In the genomic region with DNA sequence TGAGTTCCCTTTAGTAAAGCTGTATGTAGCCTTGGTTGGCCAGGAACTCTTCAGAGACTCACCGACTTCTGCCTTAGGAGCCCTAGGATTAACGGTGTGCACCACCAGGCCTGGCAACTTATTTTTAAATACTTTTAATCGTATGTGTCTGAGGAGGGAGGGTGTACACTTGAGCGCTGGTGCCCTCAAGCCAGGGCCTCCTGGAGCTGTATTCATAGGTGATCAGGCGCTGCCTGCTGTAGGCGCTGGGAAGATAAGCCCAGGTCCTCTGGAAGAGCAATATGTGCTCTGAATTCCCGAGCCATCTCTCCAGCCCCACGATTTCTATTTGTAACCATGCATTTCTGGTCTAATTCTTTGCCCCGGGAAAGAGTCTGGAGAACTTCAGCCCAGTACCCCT, we compare ENCODE assay signal across 13 mouse cellular contexts. TPM values are rescaled to one million over a fixed set of nuclear protein-coding genes. Genes with fewer than 3 reads are reported as not detected.
DNase-seq lines count a peak whose midpoint lies in the region; ATAC-seq and TF ChIP-seq lines count a peak whose summit lies in the region.
"Had no signal": no experiment of that assay in that cellular context is flagged by ENCODE, and none has a peak within 500 bp of the region (broad histone marks: within the 10 kb centered on the region; RNA-seq: fewer than 3 reads in every experiment).

No protein-coding gene starts in this region.

- no peak for TF ChIP-seq CTCF in liver, postnatal 0 days (IDR thresholded peaks at IDR 0.05; ENCODE audit: low read depth)
- TF ChIP-seq CTCF in left cerebral cortex, adult 2 months (IDR thresholded peaks at IDR 0.05) = no peak

- H3K4me2 ChIP-seq in forebrain, embryonic 14.5 days (ENCODE audit: low read length) = no peak overlapping the region
- H3K4me2 ChIP-seq in forebrain, embryonic 11.5 days (ENCODE audit: low read depth, low read length, severe bottlenecking) = no peak overlapping the region
- H3K4me2 ChIP-seq in kidney, embryonic 15.5 days = no peak overlapping the region
- peak overlapping the region; percentile 41 for H3K4me2 ChIP-seq in liver, postnatal 0 days (ENCODE audit: low read depth, low read length)

- peaks cover 73% of the 10 kb centered on the region for H3K36me3 ChIP-seq in forebrain, embryonic 14.5 days (ENCODE audit: control insufficient read depth, insufficient read depth, low read length)
- peaks cover 4% of the 10 kb centered on the region; the same call in 1 of the 2 replicates for H3K36me3 ChIP-seq in forebrain, embryonic 11.5 days (ENCODE audit: control insufficient read depth, insufficient read depth, low read length)
- peaks cover 76% of the 10 kb centered on the region for H3K36me3 ChIP-seq in kidney, embryonic 15.5 days
- H3K36me3 ChIP-seq in erythroblast, embryonic 14.5 days (ENCODE audit: control insufficient read depth) = peaks cover 64% of the 10 kb centered on the region
- peaks cover 41% of the 10 kb centered on the region for H3K36me3 ChIP-seq in liver, postnatal 0 days (replicated peaks; ENCODE audit: insufficient read depth, low read length)

- intact Hi-C loops in left cerebral cortex, adult 2 months (cut with DNase I) = no loop called here

- 43% methylated on average over 9 of the region's 9 CpGs for WGBS in forebrain, embryonic 14.5 days
- whole genome bisulfite sequencing in forebrain, embryonic 11.5 days = 52% methylated on average over 9 of the region's 9 CpGs
- 50% methylated on average over 9 of the region's 9 CpGs for WGBS in kidney, embryonic 15.5 days
- 35% methylated on average over 9 of the region's 9 CpGs for WGBS in liver, postnatal 0 days (ENCODE audit: insufficient replicate concordance)

- no peak for DNase-seq in forebrain, embryonic 14.5 days (ENCODE audit: low spot score)
- no peak for DNase-seq in forebrain, embryonic 11.5 days (ENCODE audit: low spot score)
- DNase-seq in kidney, postnatal 14 days = no peak
- DNase-seq in liver, postnatal 0 days = no peak
- DNase-seq in left cerebral cortex, adult 2 months (ENCODE audit: extremely low spot score in 1 of 2, low spot score in 2 of 2) = no peak
- DNase-seq in layer of hippocampus, adult 9-10 months (ENCODE audit: low spot score) = no peak
- DNase-seq: embryo, embryonic 11 days; layer of hippocampus, postnatal 36 days; thymus, adult 18-20 months had no signal

- no peak overlapping the region for H3K9ac ChIP-seq in forebrain, embryonic 14.5 days (ENCODE audit: low read length)
- no peak overlapping the region for H3K9ac ChIP-seq in forebrain, embryonic 11.5 days (ENCODE audit: low read length)
- H3K9ac ChIP-seq in kidney, embryonic 15.5 days = no peak overlapping the region
- peak overlapping the region; percentile 22; the same call in 1 of the 2 replicates for H3K9ac ChIP-seq in liver, postnatal 0 days (replicated peaks)

- no peaks in the 10 kb centered on the region for H3K27me3 ChIP-seq in forebrain, embryonic 14.5 days (replicated peaks; ENCODE audit: control insufficient read depth, insufficient read depth, low read length)
- no peaks in the 10 kb centered on the region for H3K27me3 ChIP-seq in forebrain, embryonic 11.5 days (ENCODE audit: control insufficient read depth, insufficient read depth, low read length)
- H3K27me3 ChIP-seq in kidney, embryonic 15.5 days = no peaks in the 10 kb centered on the region
- H3K27me3 ChIP-seq in erythroblast, embryonic 14.5 days (ENCODE audit: control insufficient read depth) = no peaks in the 10 kb centered on the region
- H3K27me3 ChIP-seq in liver, postnatal 0 days (ENCODE audit: insufficient read depth, low read length) = no peaks in the 10 kb centered on the region

- no peak overlapping the region for H3K4me3 ChIP-seq in forebrain, embryonic 14.5 days (ENCODE audit: low read depth, low read length)
- no peak overlapping the region for H3K4me3 ChIP-seq in forebrain, embryonic 11.5 days (ENCODE audit: low read depth, low read length)
- no peak overlapping the region for H3K4me3 ChIP-seq in kidney, embryonic 15.5 days (replicated peaks)
- peak overlapping the region; percentile 4 for H3K4me3 ChIP-seq in erythroblast, embryonic 14.5 days (replicated peaks)
- H3K4me3 ChIP-seq in liver, postnatal 0 days (ENCODE audit: low read depth, low read length) = no peak overlapping the region
- H3K4me3 ChIP-seq in left cerebral cortex, adult 2 months = no peak overlapping the region

- H3K27ac ChIP-seq in forebrain, embryonic 14.5 days (ENCODE audit: low read depth, low read length) = 0 out of 2 replicates have a peak overlapping the region, but pooled peaks have one; percentile 14
- H3K27ac ChIP-seq in forebrain, embryonic 11.5 days (ENCODE audit: low read depth, low read length) = no peak overlapping the region
- H3K27ac ChIP-seq in kidney, embryonic 15.5 days = peak overlapping the region; percentile 76
- H3K27ac ChIP-seq in liver, postnatal 0 days (ENCODE audit: low read depth) = peak overlapping the region; percentile 82
- no peak overlapping the region; the same call in 1 of the 2 replicates for H3K27ac ChIP-seq in left cerebral cortex, adult 2 months

- no peak for TF ChIP-seq EP300 in liver, postnatal 0 days (IDR thresholded peaks at IDR 0.05; ENCODE audit: low read depth)

- H3K4me1 ChIP-seq in forebrain, embryonic 14.5 days (ENCODE audit: control insufficient read depth, insufficient read depth, low read length) = 0 out of 2 replicates have a peak, but pooled peaks cover 3% of the 10 kb centered on the region
- H3K4me1 ChIP-seq in forebrain, embryonic 11.5 days (replicated peaks; ENCODE audit: control insufficient read depth, insufficient read depth, low read length) = no peaks in the 10 kb centered on the region
- peaks cover 11% of the 10 kb centered on the region; the same call in 1 of the 2 replicates for H3K4me1 ChIP-seq in kidney, embryonic 15.5 days
- peaks cover 56% of the 10 kb centered on the region for H3K4me1 ChIP-seq in erythroblast, embryonic 14.5 days (ENCODE audit: control insufficient read depth)
- H3K4me1 ChIP-seq in liver, postnatal 0 days (ENCODE audit: insufficient read depth) = peaks cover 16% of the 10 kb centered on the region

- H3K9me3 ChIP-seq in forebrain, embryonic 14.5 days (replicated peaks; ENCODE audit: control insufficient read depth, low read length) = no peaks in the 10 kb centered on the region
- no peaks in the 10 kb centered on the region for H3K9me3 ChIP-seq in forebrain, embryonic 11.5 days (ENCODE audit: control insufficient read depth, low read length)
- no peaks in the 10 kb centered on the region for H3K9me3 ChIP-seq in kidney, embryonic 15.5 days (replicated peaks)
- H3K9me3 ChIP-seq in erythroblast, embryonic 14.5 days (ENCODE audit: control insufficient read depth, low read length) = no peaks in the 10 kb centered on the region
- H3K9me3 ChIP-seq in liver, postnatal 0 days (ENCODE audit: low read length) = no peaks in the 10 kb centered on the region

- ATAC-seq in forebrain, embryonic 14.5 days = no peak
- ATAC-seq in forebrain, embryonic 11.5 days (replicated peaks; ENCODE audit: low FRiP score) = no peak
- ATAC-seq in kidney, embryonic 15.5 days (replicated peaks; ENCODE audit: low FRiP score) = no peak
- peak; percentile 52 for ATAC-seq in liver, postnatal 0 days

RNA-seq across cellular contexts. Expression of a gene that starts 16.2 kb away (rescaled TPM):
- polyA plus RNA-seq in forebrain, embryonic 14.5 days (2014; fragmentation: Nextera tagmentation; extraction: Ambion mirVana) = 255 and 273 TPM in 2 replicates
- 133 and 149 TPM in 2 replicates for polyA plus RNA-seq in forebrain, embryonic 11.5 days (2014; fragmentation: Nextera tagmentation; extraction: Ambion mirVana)
- 102 and 105 TPM in 2 replicates for polyA plus RNA-seq in kidney, embryonic 15.5 days (2015; fragmentation: Nextera tagmentation; extraction: Ambion mirVana)
- polyA plus RNA-seq in erythroblast, embryonic 14.5 days (2012) = 4.4 and 5.8 TPM in 2 replicates
- 31.2 and 32.5 TPM in 2 replicates for polyA plus RNA-seq in liver, postnatal 0 days (2015; fragmentation: Nextera tagmentation; extraction: Ambion mirVana)
- total RNA-seq in left cerebral cortex, adult 2 months (2021) = 100 to 1,000 TPM; 144 to 161 TPM

RNA-seq across cellular contexts. Expression of a gene that starts 31.7 kb away (rescaled TPM):
- polyA plus RNA-seq in forebrain, embryonic 14.5 days (2014; fragmentation: Nextera tagmentation; extraction: Ambion mirVana) = 29.1 and 36.3 TPM in 2 replicates
- 39.3 and 41.5 TPM in 2 replicates for polyA plus RNA-seq in forebrain, embryonic 11.5 days (2014; fragmentation: Nextera tagmentation; extraction: Ambion mirVana)
- polyA plus RNA-seq in kidney, embryonic 15.5 days (2015; fragmentation: Nextera tagmentation; extraction: Ambion mirVana) = 42.0 and 45.5 TPM in 2 replicates
- 7.0 and 8.0 TPM in 2 replicates for polyA plus RNA-seq in erythroblast, embryonic 14.5 days (2012)
- polyA plus RNA-seq in liver, postnatal 0 days (2015; fragmentation: Nextera tagmentation; extraction: Ambion mirVana) = 10.5 and 11.1 TPM in 2 replicates
- 10 to 100 TPM; 42.7 to 43.7 TPM for total RNA-seq in left cerebral cortex, adult 2 months (2021)

RNA-seq across cellular contexts. Expression of a gene that starts 32.6 kb away (rescaled TPM):
- 25.8 and 32.3 TPM in 2 replicates for polyA plus RNA-seq in forebrain, embryonic 14.5 days (2014; fragmentation: Nextera tagmentation; extraction: Ambion mirVana)
- 61.8 and 71.8 TPM in 2 replicates for polyA plus RNA-seq in forebrain, embryonic 11.5 days (2014; fragmentation: Nextera tagmentation; extraction: Ambion mirVana)
- 45.3 and 49.8 TPM in 2 replicates for polyA plus RNA-seq in kidney, embryonic 15.5 days (2015; fragmentation: Nextera tagmentation; extraction: Ambion mirVana)
- 15.2 TPM in 2 replicates for polyA plus RNA-seq in erythroblast, embryonic 14.5 days (2012)
- 26.7 TPM in 2 replicates for polyA plus RNA-seq in liver, postnatal 0 days (2015; fragmentation: Nextera tagmentation; extraction: Ambion mirVana)
- total RNA-seq in left cerebral cortex, adult 2 months (2021) = 10 to 100 TPM; 31.0 to 38.8 TPM

RNA-seq across cellular contexts. Expression of a gene that starts 46.4 kb away (rescaled TPM):
- not detected in 2 replicates for polyA plus RNA-seq in forebrain, embryonic 14.5 days (2014; fragmentation: Nextera tagmentation; extraction: Ambion mirVana)
- polyA plus RNA-seq in forebrain, embryonic 11.5 days (2014; fragmentation: Nextera tagmentation; extraction: Ambion mirVana) = not detected in 2 replicates
- polyA plus RNA-seq in kidney, embryonic 15.5 days (2015; fragmentation: Nextera tagmentation; extraction: Ambion mirVana) = not detected in 2 replicates
- 0.02 TPM in 1 of 2 replicates, not detected in the other for polyA plus RNA-seq in erythroblast, embryonic 14.5 days (2012)
- polyA plus RNA-seq in liver, postnatal 0 days (2015; fragmentation: Nextera tagmentation; extraction: Ambion mirVana) = not detected in 2 replicates
- total RNA-seq in left cerebral cortex, adult 2 months (2021) = not detected
- total RNA-seq: layer of hippocampus, postnatal 36 days had no signal
- polyA plus RNA-seq: brain, embryonic 14.5 days; gonadal fat pad, adult 2 months had no signal

RNA-seq across cellular contexts. Expression of a gene that starts 51.4 kb away (rescaled TPM):
- 1.8 and 2.4 TPM in 2 replicates for polyA plus RNA-seq in forebrain, embryonic 14.5 days (2014; fragmentation: Nextera tagmentation; extraction: Ambion mirVana)
- polyA plus RNA-seq in forebrain, embryonic 11.5 days (2014; fragmentation: Nextera tagmentation; extraction: Ambion mirVana) = 0.39 and 0.40 TPM in 2 replicates
- polyA plus RNA-seq in kidney, embryonic 15.5 days (2015; fragmentation: Nextera tagmentation; extraction: Ambion mirVana) = 0.06 TPM in 1 of 2 replicates, not detected in the other
- not detected in 2 replicates for polyA plus RNA-seq in erythroblast, embryonic 14.5 days (2012)
- polyA plus RNA-seq in liver, postnatal 0 days (2015; fragmentation: Nextera tagmentation; extraction: Ambion mirVana) = not detected in 2 replicates
- total RNA-seq in left cerebral cortex, adult 2 months (2021) = 1 to 10 TPM; 1.0 to 1.5 TPM
- polyA plus RNA-seq: gonadal fat pad, adult 2 months had no signal

Comparison
In these comparisons a context has a peak if more than half of its experiments do, and no peak if none do; other contexts are left out.
1. H3K27ac ChIP-seq: peak in forebrain, embryonic 14.5 days (single experiment), kidney, embryonic 15.5 days (single experiment) and liver, postnatal 0 days (single experiment); none in forebrain, embryonic 11.5 days (single experiment) and left cerebral cortex, adult 2 months (single experiment).